Mouse (Mus musculus): ENCODE data around the gene Ankrd50. TPM values are rescaled to one million over a fixed set of nuclear protein-coding genes. Genes with fewer than 3 reads are reported as not detected.

Ankrd50 gene
- polyA plus RNA-seq, 1 experiment from 2014 or later: 28.1 TPM

- Histone ChIP-seq H3K4me3 (ENCODE audit: low read depth, low read length) (no peak overlapping the region), H3K27ac (ENCODE audit: low read depth, low read length) (no peak overlapping the region), H3K36me3 (ENCODE audit: control insufficient read depth, insufficient read depth, low read length) (no peaks in the 10 kb centered on the region), H3K4me1 (replicated peaks; ENCODE audit: control insufficient read depth, insufficient read depth, low read length) (no peaks in the 10 kb centered on the region), H3K27me3 (ENCODE audit: control insufficient read depth, insufficient read depth, low read length) (no peaks in the 10 kb centered on the region), H3K9ac (ENCODE audit: low read depth, low read length) (no peak overlapping the region), H3K9me3 (ENCODE audit: control insufficient read depth, low read length) (no peaks in the 10 kb centered on the region), H3K4me2 (replicated peaks; ENCODE audit: low read depth, low read length) (no peak overlapping the region)
- WGBS: 20% methylated on average over 11 of the region's 11 CpGs
- ATAC-seq (ENCODE audit: low FRiP score): no peak
- no peak for DNase-seq (ENCODE audit: low spot score)
Measured at GRCm38 (mm10) chr3:38433495-38434464, 50.9 kb downstream of the Ankrd50 start.

DNA sequence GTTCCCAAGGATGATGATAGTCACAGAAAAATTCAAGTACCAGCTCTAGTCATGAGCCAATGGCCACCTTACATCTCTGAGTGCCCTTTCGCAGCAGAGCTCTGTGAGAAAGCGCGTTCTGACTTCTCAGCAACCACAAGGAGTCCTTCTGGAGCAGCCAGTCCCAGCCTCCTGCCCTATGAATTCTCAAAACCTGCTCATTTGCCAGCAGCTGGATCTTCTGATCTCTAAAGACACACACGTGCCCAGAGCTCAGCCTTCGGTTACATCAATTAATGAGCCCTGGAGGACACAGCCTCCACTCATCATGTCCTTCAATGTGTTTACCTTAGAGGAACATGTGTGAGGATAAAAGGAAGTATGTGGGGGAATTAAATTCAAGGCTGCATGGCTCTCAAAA is 53.2 kb downstream of the Ankrd50 start:
- H3K9me3 ChIP-seq (ENCODE audit: control insufficient read depth, low read length): no peaks in the 10 kb centered on the region
- no peak for ATAC-seq (ENCODE audit: low FRiP score)
- no peak overlapping the region for H3K27ac ChIP-seq (ENCODE audit: low read depth, low read length)
- no peak overlapping the region for H3K9ac ChIP-seq (ENCODE audit: low read depth, low read length)
- no peaks in the 10 kb centered on the region for H3K36me3 ChIP-seq (ENCODE audit: control insufficient read depth, insufficient read depth, low read length)
- DNase-seq (ENCODE audit: low spot score): no peak
- H3K4me1 ChIP-seq (replicated peaks; ENCODE audit: control insufficient read depth, insufficient read depth, low read length): no peaks in the 10 kb centered on the region
- no peaks in the 10 kb centered on the region for H3K27me3 ChIP-seq (ENCODE audit: control insufficient read depth, insufficient read depth, low read length)
- H3K4me3 ChIP-seq (ENCODE audit: low read depth, low read length): no peak overlapping the region
- 80% methylated on average over 5 of the region's 5 CpGs for WGBS
- no peak overlapping the region for H3K4me2 ChIP-seq (replicated peaks; ENCODE audit: low read depth, low read length)

DNA sequence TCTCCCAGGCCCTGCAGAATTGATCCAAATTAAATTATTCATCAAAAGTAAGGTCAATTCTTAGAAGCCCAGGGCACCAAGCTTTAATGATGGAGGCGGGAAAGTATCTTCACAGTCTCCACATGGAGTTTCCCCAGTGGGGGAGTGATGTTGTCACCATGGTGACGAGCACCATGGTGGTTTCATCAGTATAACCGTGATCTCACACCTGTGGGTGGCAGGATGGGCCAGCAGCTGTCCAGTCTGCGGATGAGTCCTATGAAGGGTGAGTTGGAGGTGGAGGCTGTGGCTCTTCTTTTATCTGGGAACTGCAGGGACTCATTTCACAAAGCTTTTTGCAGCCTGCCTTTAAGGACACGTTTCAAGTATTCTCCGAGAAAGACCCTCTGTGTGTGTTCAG is 53.6 kb downstream of the Ankrd50 start:
- no peak overlapping the region for H3K4me2 ChIP-seq (replicated peaks; ENCODE audit: low read depth, low read length)
- DNase-seq (ENCODE audit: low spot score): no peak
- no peak overlapping the region for H3K9ac ChIP-seq (ENCODE audit: low read depth, low read length)
- H3K4me1 ChIP-seq (replicated peaks; ENCODE audit: control insufficient read depth, insufficient read depth, low read length): no peaks in the 10 kb centered on the region
- H3K36me3 ChIP-seq (ENCODE audit: control insufficient read depth, insufficient read depth, low read length): no peaks in the 10 kb centered on the region
- 68% methylated on average over 6 of the region's 6 CpGs for WGBS
- H3K27me3 ChIP-seq (ENCODE audit: control insufficient read depth, insufficient read depth, low read length): no peaks in the 10 kb centered on the region
- no peaks in the 10 kb centered on the region for H3K9me3 ChIP-seq (ENCODE audit: control insufficient read depth, low read length)
- no peak for ATAC-seq (ENCODE audit: low FRiP score)
- H3K27ac ChIP-seq (ENCODE audit: low read depth, low read length): no peak overlapping the region
- no peak overlapping the region for H3K4me3 ChIP-seq (ENCODE audit: low read depth, low read length)

DNA sequence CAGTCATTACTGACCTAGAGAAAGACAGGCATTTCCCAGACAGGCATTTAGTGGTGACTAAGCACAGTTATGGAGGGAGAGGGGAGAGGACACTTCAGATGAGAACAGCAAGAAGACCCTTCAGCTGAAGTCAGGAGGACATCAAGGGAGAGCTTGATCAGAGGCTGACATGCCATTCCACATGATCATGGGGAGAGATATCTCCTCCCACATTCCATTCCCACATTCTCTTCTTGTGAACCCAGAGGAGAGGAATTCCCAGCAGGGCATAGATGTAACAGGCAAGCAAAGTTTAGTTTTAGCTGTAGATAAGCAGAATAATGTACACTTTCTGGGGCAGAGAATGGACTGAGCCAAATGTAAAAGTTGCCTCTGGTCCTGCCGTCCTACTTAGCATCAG is 57.4 kb downstream of the Ankrd50 start:
- Histone ChIP-seq H3K4me2 (replicated peaks; ENCODE audit: low read depth, low read length) (no peak overlapping the region), H3K9ac (ENCODE audit: low read depth, low read length) (no peak overlapping the region), H3K9me3 (ENCODE audit: control insufficient read depth, low read length) (no peaks in the 10 kb centered on the region), H3K4me1 (replicated peaks; ENCODE audit: control insufficient read depth, insufficient read depth, low read length) (no peaks in the 10 kb centered on the region), H3K36me3 (ENCODE audit: control insufficient read depth, insufficient read depth, low read length) (no peaks in the 10 kb centered on the region), H3K27me3 (ENCODE audit: control insufficient read depth, insufficient read depth, low read length) (no peaks in the 10 kb centered on the region), H3K4me3 (ENCODE audit: low read depth, low read length) (no peak overlapping the region), H3K27ac (ENCODE audit: low read depth, low read length) (no peak overlapping the region)
- DNase-seq (ENCODE audit: low spot score) (no peak), ATAC-seq (ENCODE audit: low FRiP score) (no peak)
- whole genome bisulfite sequencing: 83% methylated on average over 1 of the region's 1 CpGs

GRCm38 (mm10) chr3:38423966-38424365 is 60.7 kb downstream of the Ankrd50 start:
- ATAC-seq (ENCODE audit: low FRiP score): no peak
- WGBS: 81% methylated on average over 4 of the region's 4 CpGs

GRCm38 (mm10) chr3:38419896-38420295 is 64.7 kb downstream of the Ankrd50 start:
- Histone ChIP-seq H3K9ac (ENCODE audit: low read depth, low read length) (no peak overlapping the region), H3K9me3 (ENCODE audit: control insufficient read depth, low read length) (no peaks in the 10 kb centered on the region), H3K27ac (ENCODE audit: low read depth, low read length) (no peak overlapping the region), H3K36me3 (ENCODE audit: control insufficient read depth, insufficient read depth, low read length) (no peaks in the 10 kb centered on the region), H3K4me2 (replicated peaks; ENCODE audit: low read depth, low read length) (no peak overlapping the region), H3K4me3 (ENCODE audit: low read depth, low read length) (no peak overlapping the region), H3K4me1 (replicated peaks; ENCODE audit: control insufficient read depth, insufficient read depth, low read length) (no peaks in the 10 kb centered on the region), H3K27me3 (ENCODE audit: control insufficient read depth, insufficient read depth, low read length) (no peaks in the 10 kb centered on the region)
- DNase-seq (ENCODE audit: low spot score) (no peak), ATAC-seq (ENCODE audit: low FRiP score) (no peak)
- 88% methylated on average over 3 of the region's 3 CpGs for WGBS

More at GRCm38 (mm10) chr3:38423966-38424365, 60.7 kb downstream of the Ankrd50 start:
- H3K36me3 ChIP-seq (ENCODE audit: control insufficient read depth, insufficient read depth, low read length): no peaks in the 10 kb centered on the region
- no peaks in the 10 kb centered on the region for H3K9me3 ChIP-seq (ENCODE audit: control insufficient read depth, low read length)
- no peak overlapping the region for H3K27ac ChIP-seq (ENCODE audit: low read depth, low read length)
- H3K27me3 ChIP-seq (ENCODE audit: control insufficient read depth, insufficient read depth, low read length): no peaks in the 10 kb centered on the region
- no peak overlapping the region for H3K4me2 ChIP-seq (replicated peaks; ENCODE audit: low read depth, low read length)
- H3K4me3 ChIP-seq (ENCODE audit: low read depth, low read length): no peak overlapping the region
- H3K9ac ChIP-seq (ENCODE audit: low read depth, low read length): no peak overlapping the region
- no peak for DNase-seq (ENCODE audit: low spot score)
- H3K4me1 ChIP-seq (replicated peaks; ENCODE audit: control insufficient read depth, insufficient read depth, low read length): no peaks in the 10 kb centered on the region

- ATAC-seq (ENCODE audit: low FRiP score): no peak
Measured at GRCm38 (mm10) chr3:38415292-38415930, 69.2 kb downstream of the Ankrd50 start.

More at GRCm38 (mm10) chr3:38415292-38415930, 69.2 kb downstream of the Ankrd50 start:
- WGBS: 87% methylated on average over 2 of the region's 3 CpGs
- no peaks in the 10 kb centered on the region for H3K9me3 ChIP-seq (ENCODE audit: control insufficient read depth, low read length)
- no peak overlapping the region for H3K4me3 ChIP-seq (ENCODE audit: low read depth, low read length)
- H3K27me3 ChIP-seq (ENCODE audit: control insufficient read depth, insufficient read depth, low read length): no peaks in the 10 kb centered on the region
- no peak for DNase-seq (ENCODE audit: low spot score)
- H3K36me3 ChIP-seq (ENCODE audit: control insufficient read depth, insufficient read depth, low read length): no peaks in the 10 kb centered on the region
- H3K9ac ChIP-seq (ENCODE audit: low read depth, low read length): no peak overlapping the region
- no peak overlapping the region for H3K27ac ChIP-seq (ENCODE audit: low read depth, low read length)
- no peaks in the 10 kb centered on the region for H3K4me1 ChIP-seq (replicated peaks; ENCODE audit: control insufficient read depth, insufficient read depth, low read length)
- no peak overlapping the region for H3K4me2 ChIP-seq (replicated peaks; ENCODE audit: low read depth, low read length)

Measured in hindbrain, embryonic 11.5 days (tissue).